Mouse (Mus musculus): ENCODE results near the gene Acsbg2. TPM values are rescaled to one million over a fixed set of nuclear protein-coding genes. Genes with fewer than 3 reads are reported as not detected.

Acsbg2 gene
- polyA plus RNA-seq, 1 experiment = not detected

DNA sequence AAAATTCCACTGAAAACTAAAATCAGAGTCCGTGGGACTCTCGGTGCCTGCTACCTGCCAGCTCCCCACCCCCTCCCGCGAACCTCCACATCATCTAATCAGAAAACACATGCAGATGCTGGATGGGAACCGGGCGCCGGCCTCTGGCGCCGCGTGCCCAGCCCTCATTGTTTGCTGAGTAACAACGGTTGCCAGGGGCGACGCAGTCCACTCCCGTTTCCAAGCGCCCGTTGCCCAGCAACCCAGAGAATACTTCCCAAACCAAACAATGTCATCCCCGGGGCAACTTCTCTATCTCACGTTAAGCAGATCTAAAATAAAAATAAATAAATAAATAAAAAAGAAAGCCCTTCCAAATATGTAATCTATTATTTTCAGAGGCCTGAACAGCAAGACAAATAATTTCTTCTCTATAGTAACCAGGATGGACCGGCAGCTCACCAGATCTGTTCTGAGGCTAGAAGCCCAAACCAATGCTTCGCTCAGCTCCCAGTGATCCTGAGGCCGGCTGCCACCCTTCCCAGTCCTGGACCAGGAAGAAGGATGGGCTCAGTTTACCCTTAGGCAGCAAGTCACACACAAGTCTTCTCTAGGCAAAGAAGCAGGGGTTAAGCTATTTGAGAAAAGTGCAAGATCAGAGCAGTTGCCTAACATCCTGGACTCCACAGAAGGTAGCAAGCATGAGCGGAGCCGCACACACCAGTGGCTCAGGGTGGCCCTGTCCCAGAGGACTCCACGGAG lies 59.8 kb downstream of the Acsbg2 start:
- TF ChIP-seq GATA1 (IDR thresholded peaks at IDR 0.05; ENCODE audit: low read length) = no peak

DNA sequence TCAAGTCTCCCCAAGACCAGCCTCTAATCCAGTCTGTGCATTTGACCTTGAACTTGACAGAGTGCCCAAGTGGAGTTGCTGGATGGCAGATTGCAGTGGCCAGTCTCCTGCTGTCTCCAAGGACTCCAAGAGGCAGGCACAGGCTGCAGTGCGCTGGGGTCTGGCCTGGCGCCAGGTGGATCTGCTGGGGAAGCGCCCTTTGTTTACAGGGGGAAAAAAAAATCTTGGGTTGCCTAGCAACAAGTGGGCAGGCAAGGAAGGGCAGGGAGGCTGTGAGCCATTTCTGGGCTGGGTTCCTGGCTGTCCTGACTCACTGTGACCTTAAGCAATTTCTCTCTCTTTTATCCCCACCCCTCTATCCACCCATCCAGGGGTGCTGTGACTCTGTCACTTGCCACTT lies 64.0 kb downstream of the Acsbg2 start:
- no peak for TF ChIP-seq GATA1 (IDR thresholded peaks at IDR 0.05; ENCODE audit: low read length)

DNA sequence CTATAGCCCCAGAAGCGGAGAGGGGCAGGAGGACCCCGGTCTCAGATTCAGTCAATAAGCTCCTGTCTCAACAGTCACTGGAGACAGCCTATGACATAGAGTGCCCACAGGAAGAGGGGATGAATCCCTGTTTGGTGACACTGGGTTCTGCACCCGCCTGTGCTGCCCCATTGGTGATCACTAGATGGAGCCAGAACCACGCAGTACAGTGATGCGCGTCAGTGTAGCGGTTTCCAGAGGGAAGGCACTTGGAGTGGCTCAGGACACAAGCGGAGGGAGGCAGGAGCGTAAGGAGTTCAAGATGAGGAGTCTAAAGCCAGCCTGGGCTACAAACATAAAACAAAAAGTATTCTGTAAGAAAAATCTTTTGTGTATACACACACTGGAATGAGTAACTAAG lies 65.7 kb downstream of the Acsbg2 start:
- no peak for TF ChIP-seq GATA1 (IDR thresholded peaks at IDR 0.05; ENCODE audit: low read length)

- no peak for TF ChIP-seq GATA1 (IDR thresholded peaks at IDR 0.05; ENCODE audit: low read length)
Observed at GRCm38 (mm10) chr17:56805784-56806183, 68.5 kb downstream of the Acsbg2 start.

DNA sequence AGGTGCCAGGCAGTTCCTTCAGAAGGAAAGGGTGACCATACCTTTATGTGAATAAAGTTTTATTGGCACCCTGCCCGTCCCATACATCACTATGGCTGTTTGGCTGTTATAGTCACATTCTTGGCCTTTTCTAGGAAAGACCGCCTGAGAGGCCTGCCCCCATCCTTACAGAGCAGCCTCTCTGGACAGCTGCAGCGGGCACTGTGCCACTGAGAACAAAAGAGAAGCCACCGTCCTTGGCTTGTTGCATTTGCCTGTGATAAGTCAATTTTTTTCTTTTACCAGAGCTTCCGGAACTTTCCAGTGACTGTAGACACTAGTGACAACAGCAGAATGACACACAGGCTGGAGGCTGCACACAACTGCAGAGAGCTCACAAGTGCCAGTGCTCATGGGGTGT lies 69.3 kb downstream of the Acsbg2 start:
- no peak for TF ChIP-seq GATA1 (IDR thresholded peaks at IDR 0.05; ENCODE audit: low read length)

DNA sequence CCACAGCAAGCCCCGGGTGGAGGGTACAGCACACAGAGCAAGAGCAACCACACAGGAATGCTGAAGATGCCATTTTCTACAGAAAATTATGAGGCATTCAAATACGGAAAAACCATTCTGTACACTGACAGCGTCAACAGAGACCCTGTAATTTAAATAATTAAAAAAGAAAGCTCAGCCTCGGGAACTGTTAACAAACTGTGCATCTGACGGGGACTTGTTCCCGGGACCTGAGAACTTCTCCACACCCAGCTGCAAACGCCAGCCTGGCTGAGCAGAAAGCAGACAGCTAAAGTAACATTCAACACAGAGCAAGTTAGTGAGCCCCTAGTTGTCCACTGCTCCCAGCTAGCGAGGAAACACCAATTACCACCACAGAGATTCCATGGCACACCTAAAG lies 72.2 kb downstream of the Acsbg2 start:
- no peak for TF ChIP-seq GATA1 (IDR thresholded peaks at IDR 0.05; ENCODE audit: low read length)

GRCm38 (mm10) chr17:56799276-56799675 lies 75.0 kb downstream of the Acsbg2 start:
- TF ChIP-seq GATA1 (IDR thresholded peaks at IDR 0.05; ENCODE audit: low read length) = no peak

GRCm38 (mm10) chr17:56793614-56794319 lies 80.5 kb downstream of the Acsbg2 start:
- no peak for TF ChIP-seq GATA1 (IDR thresholded peaks at IDR 0.05; ENCODE audit: low read length)

Other genes with a start within 250 kb of the Acsbg2 start
- 202 and 208 TPM in 2 replicates for gene Lonp1, start 247.6 kb downstream of the Acsbg2 start, polyA plus RNA-seq (2012)
- gene Catsperd, start 246.3 kb downstream of the Acsbg2 start, polyA plus RNA-seq (2012) = not detected in 2 replicates
- 131 and 144 TPM in 2 replicates for gene Ranbp3, start 201.2 kb downstream of the Acsbg2 start, polyA plus RNA-seq (2012)
- gene Ndufa11, start 156.7 kb downstream of the Acsbg2 start, polyA plus RNA-seq (2012) = 277 and 284 TPM in 2 replicates
- gene Vmac, start 156.4 kb downstream of the Acsbg2 start, polyA plus RNA-seq (2012) = 10.6 and 12.7 TPM in 2 replicates
- not detected in 2 replicates for gene Nrtn, start 116.9 kb downstream of the Acsbg2 start, polyA plus RNA-seq (2012)
- gene Dus3l, start 109.7 kb downstream of the Acsbg2 start, polyA plus RNA-seq (2012) = 61.6 and 67.0 TPM in 2 replicates
- gene Prr22, start 104.2 kb downstream of the Acsbg2 start, polyA plus RNA-seq (2012) = 3.0 and 3.4 TPM in 2 replicates
- 27.4 and 31.2 TPM in 2 replicates for gene Rfx2, start 43.4 kb downstream of the Acsbg2 start, polyA plus RNA-seq (2012)
- gene 1700061G19Rik, start 1.0 kb upstream of the Acsbg2 start, polyA plus RNA-seq (2012) = not detected in 2 replicates
- 76.7 and 99.5 TPM in 2 replicates for gene Mllt1, start 61.0 kb upstream of the Acsbg2 start, polyA plus RNA-seq (2012)
- not detected in 2 replicates for gene Acer1, start 107.7 kb upstream of the Acsbg2 start, polyA plus RNA-seq (2012)
- 185 and 272 TPM in 2 replicates for gene Clpp, start 115.9 kb upstream of the Acsbg2 start, polyA plus RNA-seq (2012)
- gene Alkbh7, start 122.9 kb upstream of the Acsbg2 start, polyA plus RNA-seq (2012) = 51.6 and 80.9 TPM in 2 replicates
- not detected in 2 replicates for gene Pspn, start 125.6 kb upstream of the Acsbg2 start, polyA plus RNA-seq (2012)
- gene Gtf2f1, start 136.8 kb upstream of the Acsbg2 start, polyA plus RNA-seq (2012) = 210 and 212 TPM in 2 replicates
- gene Gm17949, start 137.0 kb upstream of the Acsbg2 start, polyA plus RNA-seq (2012) = 0.04 TPM in 1 of 2 replicates, not detected in the other
- 202 and 209 TPM in 2 replicates for gene Khsrp, start 157.1 kb upstream of the Acsbg2 start, polyA plus RNA-seq (2012)
- not detected in 2 replicates for gene Slc25a41, start 167.2 kb upstream of the Acsbg2 start, polyA plus RNA-seq (2012)
- 0.12 and 0.19 TPM in 2 replicates for gene Crb3, start 184.7 kb upstream of the Acsbg2 start, polyA plus RNA-seq (2012)
- gene Slc25a23, start 185.4 kb upstream of the Acsbg2 start, polyA plus RNA-seq (2012) = 22.4 and 24.4 TPM in 2 replicates
- gene Dennd1c, start 204.1 kb upstream of the Acsbg2 start, polyA plus RNA-seq (2012) = 4.7 and 5.7 TPM in 2 replicates
- not detected in 2 replicates for gene Tubb4a, start 213.3 kb upstream of the Acsbg2 start, polyA plus RNA-seq (2012)
- gene Tnfsf9, start 230.9 kb upstream of the Acsbg2 start, polyA plus RNA-seq (2012) = 1.8 and 2.5 TPM in 2 replicates